Mouse (Mus musculus): ENCODE data around the gene Lce1c.
"Not testable (repeated sequence)": the region's sequence is repeated elsewhere in the genome, so short reads cannot be mapped to it uniquely, and the experiment has no call there.

Gene Lce1c

DNA sequence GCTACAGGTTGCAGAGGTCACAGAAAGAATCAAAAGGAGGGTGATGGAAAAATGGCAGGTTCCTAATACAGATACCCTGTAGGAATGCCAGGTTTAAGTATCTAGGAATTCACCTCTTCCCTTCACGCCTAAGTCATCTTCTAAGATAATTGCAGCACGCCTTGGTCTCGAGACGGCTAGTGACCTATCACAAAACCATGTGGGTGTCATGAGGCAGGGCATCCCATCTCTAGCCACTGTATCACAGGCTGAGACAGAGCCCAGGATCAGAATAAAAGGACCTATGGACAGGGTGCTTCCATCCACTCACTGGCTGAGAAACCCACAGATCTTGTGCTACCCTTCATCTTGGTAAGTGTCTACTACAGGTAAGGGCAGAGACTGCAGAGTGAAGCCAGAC, at the start of gene Lce1c:
Gene Lce1c (plus strand): TSS at position 301 of the 400 bp plus-strand sequence.
- no peak for DNase-seq (ENCODE audit: low spot score)

DNA sequence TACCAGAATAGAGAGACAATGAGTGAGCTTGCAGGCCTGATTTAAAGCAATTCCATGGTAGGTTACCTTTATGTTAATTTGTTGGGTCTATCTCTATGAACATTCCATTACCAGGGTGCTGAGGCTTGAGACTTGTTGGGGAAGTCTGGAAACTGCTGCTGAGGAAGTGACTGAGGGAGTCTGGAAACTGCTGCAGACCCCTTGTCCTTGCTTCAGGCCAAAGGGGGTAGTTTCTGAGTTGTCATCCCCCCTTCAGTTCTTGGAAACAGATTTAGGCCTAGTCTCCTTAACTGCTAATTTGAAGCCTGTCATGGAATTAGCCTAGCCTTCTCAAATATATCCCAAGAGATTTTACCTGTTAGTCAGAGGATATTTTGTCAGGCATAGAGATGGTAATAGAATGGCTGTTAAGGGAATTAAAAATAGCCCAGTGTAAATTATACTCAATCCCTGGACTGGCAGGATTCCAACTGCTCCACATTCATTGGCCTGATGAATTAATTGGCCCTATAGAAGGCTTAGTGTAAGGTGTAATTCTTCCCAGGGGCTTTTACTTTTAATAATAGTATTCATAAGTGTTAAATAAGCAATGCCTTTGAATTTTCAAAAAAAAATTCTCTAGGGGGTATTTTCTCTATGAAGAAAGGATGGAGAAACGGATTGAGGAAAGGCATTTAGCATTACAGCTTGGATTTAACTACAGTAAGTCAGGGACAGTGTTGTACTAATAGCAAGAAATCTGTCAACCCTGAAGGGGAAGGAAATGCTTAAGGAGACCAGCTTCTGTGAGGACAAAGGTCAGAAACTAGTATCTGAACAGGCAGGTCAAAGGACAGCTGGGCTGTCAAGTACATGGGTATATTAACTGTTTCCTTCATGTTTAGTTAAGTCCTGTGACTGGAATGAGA, 41.0 kb upstream of the Lce1c start:
- no peak for DNase-seq (ENCODE audit: low spot score)

- no peak for DNase-seq (ENCODE audit: low spot score)
These were observed 40.4 kb upstream of the Lce1c start for GRCm38 (mm10) chr3:92638653-92638991.

- no peak for DNase-seq (ENCODE audit: low spot score)
These were observed 39.2 kb upstream of the Lce1c start for GRCm38 (mm10) chr3:92639854-92640253.

DNA sequence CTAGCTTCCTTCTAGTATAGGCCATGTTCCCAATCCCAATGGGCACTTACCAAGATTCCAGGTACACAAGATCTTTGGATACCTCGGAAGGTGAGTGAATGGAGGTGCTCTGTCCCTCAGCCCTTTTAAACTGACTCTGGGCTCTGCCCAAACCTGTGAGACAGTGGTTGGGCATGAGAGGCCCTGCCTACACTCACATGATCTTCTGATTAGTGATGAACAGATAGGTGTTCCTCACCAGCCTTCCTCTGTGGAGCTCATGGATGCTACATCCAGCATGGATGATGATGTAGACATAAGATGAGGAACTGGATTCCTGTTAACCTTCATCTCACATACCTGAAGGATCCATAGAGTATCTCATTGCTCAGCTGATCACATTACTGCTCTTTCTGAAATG, 30.8 kb upstream of the Lce1c start, which contains the start of gene Lce1a1:
Gene Lce1a1 (minus strand): TSS at position 101 of the 400 bp plus-strand sequence.
- DNase-seq (ENCODE audit: low spot score) = no peak

DNA sequence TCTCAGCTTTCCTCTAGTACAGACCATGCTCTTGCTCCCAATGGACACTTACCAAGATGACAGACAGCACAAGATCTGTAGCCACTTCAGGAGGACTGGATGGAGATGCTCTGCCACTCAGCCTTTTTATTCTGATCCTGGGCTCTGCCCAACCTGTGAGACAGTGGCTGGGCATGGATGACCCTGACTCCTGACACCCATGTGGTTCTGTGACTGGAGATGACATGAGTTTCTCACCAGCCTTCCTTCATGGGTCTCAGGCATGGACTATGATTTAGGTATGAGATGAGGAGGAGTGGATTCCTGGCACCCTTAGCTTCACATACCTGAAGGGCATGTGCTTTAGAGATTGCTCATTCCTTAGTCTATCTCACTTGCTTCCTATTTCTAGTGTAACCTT, 22.2 kb upstream of the Lce1c start, which contains the start of gene Lce1b:
Gene Lce1b (minus strand): TSS at position 101 of the 400 bp plus-strand sequence.
- DNase-seq (ENCODE audit: low spot score) = no peak

DNA sequence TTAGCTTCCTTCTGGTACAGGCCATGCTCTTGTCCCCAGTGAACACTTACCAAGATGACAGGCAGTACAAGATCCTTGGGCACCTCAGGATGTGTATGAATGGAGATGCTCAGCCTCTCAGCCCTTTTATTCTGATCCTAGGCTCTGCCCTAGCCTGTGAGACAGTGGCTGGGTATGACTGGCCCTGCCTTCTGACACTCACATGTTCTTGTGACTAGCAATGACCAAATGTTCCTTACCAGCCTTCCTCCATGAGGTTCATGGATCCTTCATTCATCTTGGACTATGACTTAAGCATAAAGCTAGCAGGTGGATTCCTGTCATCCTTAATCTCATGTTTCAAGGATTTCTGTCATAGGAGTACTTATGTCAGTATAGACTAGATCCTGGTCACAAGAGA, 8.8 kb upstream of the Lce1c start, which contains the start of gene Lce1a2:
Gene Lce1a2 (minus strand): TSS at position 101 of the 400 bp plus-strand sequence.
- DNase-seq (ENCODE audit: low spot score) = no peak

DNA sequence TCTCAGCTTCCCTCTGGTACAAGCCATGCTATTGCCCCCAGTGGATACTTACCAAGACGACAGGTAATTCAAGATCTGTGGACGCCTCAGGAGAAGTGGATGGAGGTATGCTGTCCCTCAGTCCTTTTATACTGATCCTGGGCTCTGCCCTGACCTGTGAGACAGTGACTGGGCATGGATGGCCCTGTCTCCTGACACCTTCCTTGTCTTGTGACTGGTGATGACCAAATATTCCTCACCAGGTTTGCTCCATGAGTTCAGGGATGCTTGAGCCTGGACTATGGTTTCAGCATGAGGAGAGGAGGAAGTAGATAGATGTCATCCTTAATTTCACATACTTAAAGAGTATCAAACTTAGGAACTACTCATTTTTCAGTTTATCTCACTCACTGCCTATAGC, 8.1 kb downstream of the Lce1c start, which contains the start of gene Lce1d:
Gene Lce1d (minus strand): TSS at position 101 of the 400 bp plus-strand sequence.
- DNase-seq (ENCODE audit: low spot score) = no peak

DNA sequence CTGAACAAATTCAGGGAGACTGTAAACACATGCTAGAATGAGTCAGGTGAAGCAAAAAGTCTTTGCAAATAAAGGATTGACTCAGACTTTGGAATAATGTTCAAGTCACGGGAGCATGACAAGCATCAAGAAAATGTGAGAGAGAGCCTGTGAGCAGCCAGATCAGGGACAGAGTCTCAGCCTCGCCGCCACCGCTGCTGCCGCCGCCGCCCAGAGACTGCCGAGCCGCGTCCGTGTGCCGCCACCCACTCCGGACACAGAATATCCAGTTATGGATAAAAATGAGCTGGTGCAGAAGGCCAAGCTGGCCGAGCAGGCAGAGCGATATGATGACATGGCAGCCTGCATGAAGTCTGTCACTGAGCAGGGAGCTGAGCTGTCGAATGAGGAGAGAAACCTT, 10.1 kb downstream of the Lce1c start:
- DNase-seq (ENCODE audit: low spot score) = not testable (repeated sequence)

DNA sequence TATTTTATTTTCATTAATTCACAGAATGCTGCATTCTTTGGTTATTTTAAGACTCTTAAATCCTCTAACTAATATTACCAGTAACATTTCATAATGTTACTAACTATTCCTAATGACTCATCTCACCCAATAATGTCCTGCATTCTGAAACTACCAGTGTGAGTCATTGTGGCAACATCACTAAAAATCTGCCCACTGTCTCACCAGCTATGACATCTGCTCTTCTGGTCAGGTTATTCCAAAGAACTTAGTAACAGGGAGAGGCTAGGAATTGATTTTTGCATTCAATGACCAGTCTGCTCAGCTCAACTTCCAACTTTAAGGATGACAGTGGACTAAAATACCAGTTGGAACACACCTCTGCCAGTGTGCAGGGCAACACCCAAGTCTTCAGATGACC, 12.6 kb downstream of the Lce1c start:
- no peak for DNase-seq (ENCODE audit: low spot score)

DNA sequence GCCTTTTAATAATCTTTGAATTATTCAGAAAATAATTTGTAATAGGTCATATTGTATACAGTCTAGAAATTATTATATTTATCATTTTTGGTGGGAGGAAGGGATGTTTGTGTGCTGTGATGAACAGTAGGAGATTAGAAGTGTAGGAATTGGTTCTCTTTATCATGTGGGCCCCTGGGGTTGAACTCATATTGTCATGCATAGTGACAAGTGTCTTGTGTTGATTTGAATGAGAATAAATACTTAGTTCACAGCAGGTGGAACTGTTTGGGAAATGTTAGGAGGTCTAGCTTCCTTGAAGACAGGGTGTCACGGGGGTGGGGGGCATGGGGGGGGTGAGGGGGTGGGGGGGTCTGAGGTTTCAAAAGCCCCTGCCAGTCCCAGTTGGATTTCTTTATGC, 15.6 kb downstream of the Lce1c start:
- no peak for DNase-seq (ENCODE audit: low spot score)

- DNase-seq (ENCODE audit: low spot score) = no peak
These were observed 29.9 kb downstream of the Lce1c start, which contains the start of gene Lce1e for GRCm38 (mm10) chr3:92708974-92709373. Gene Lce1e (minus strand): TSS chr3:92709074.

- no peak for DNase-seq (ENCODE audit: low spot score)
These were observed 36.1 kb downstream of the Lce1c start for GRCm38 (mm10) chr3:92715122-92715521.

- DNase-seq (ENCODE audit: low spot score) = no peak
These were observed 41.2 kb downstream of the Lce1c start, which contains the start of gene Lce1f for GRCm38 (mm10) chr3:92720250-92720649. Gene Lce1f (minus strand): TSS chr3:92720350.

DNA sequence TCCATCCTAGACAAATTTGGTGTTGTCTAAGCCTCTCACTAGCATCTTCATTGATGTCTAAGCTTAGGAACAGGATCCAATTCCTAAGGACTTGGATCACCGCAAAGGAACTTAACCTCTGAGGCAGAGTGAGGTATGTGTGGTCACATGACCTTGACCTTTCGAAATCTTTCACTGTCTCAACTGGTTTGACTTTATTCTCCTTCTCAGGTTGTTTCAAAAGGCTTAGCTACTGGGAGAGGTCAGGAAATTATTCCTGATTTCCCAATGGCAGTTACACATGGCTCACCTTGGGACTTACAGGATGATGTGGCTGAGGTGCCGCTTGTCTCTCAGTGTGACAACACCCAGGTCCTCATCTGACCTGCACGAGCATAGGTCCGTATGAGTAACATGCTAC, 43.6 kb downstream of the Lce1c start:
- no peak for DNase-seq (ENCODE audit: low spot score)
